Mouse (Mus musculus): ENCODE measurements around the gene Tra2b.
"Not testable (repeated sequence)": the region's sequence is repeated elsewhere in the genome, so short reads cannot be mapped to it uniquely, and the experiment has no call there.

Gene Tra2b

DNA sequence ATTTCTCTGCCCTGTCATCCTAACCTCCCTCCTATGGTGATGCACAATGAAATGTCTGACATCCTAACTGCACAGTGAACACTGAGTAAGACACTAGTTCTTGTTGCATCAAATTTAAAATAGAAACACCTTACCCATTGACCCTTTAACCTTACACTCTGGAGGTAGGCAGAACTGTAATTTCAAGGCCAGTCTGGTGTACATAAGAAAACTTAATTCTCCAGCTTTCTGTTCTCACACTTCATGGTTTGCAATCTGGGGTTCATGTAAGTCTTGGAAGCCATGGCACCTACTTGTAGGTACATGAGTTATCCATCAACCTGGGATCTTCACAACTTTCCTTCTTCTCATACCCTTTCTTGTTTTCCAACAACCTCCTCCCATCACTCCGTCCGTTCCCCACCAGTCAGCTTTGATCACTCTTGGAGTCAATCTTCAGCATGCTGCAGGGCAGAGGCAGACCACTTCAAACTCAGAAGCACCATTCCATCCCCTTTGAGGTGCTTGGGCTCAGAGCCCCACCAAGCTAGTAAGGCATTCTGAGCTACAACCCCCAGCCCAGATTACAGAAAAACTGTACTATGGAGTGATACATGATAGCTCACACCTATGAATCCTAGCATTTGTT, 23.5 kb downstream of the Tra2b start:
- no peak for DNase-seq (ENCODE audit: low read depth, low spot score)

DNA sequence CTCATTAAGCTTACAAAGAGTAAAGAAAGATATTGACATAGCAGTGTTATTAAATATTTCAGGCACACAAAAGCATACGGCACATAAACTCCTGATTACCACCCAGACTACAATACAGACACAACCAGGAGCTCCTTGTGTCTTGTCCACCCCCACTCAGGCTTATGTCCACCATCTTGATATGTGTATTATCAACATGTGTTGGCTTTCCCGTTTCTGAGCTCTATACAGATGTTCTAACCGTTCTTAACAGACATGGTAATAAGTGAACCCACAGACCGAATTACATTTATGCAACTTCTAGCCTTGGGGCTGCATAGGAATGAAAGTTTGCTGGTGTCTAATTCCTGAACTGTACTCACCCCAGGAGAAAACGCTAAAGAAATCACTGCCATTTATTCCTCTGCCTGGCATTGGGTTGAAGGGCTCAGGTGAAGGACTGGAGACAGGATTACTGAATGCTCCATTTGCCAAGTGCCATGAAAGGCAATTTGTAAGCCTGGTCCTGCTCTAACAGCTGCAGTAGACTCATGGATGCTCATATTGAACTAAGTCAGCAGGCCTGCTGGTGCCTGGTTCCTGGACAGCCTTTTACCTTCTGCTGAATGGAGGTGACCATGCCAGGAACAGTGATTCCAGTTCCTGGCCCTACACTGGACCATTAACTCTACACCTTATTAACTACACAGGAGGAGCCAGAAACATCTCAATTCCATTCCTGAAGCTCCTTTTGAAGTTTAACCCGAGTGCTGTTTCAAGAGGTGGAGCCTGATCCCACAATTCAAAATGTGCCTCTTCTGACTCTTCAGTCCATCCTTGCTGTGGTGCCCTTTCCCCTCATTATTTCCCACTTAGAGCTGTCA, 24.2 kb downstream of the Tra2b start:
- no peak for DNase-seq (ENCODE audit: low read depth, low spot score)

GRCm38 (mm10) chr16:22240856-22241255, 24.9 kb downstream of the Tra2b start:
- DNase-seq (ENCODE audit: low read depth, low spot score), result no peak

GRCm38 (mm10) chr16:22239978-22240377, 25.8 kb downstream of the Tra2b start:
- no peak for DNase-seq (ENCODE audit: low read depth, low spot score)

DNA sequence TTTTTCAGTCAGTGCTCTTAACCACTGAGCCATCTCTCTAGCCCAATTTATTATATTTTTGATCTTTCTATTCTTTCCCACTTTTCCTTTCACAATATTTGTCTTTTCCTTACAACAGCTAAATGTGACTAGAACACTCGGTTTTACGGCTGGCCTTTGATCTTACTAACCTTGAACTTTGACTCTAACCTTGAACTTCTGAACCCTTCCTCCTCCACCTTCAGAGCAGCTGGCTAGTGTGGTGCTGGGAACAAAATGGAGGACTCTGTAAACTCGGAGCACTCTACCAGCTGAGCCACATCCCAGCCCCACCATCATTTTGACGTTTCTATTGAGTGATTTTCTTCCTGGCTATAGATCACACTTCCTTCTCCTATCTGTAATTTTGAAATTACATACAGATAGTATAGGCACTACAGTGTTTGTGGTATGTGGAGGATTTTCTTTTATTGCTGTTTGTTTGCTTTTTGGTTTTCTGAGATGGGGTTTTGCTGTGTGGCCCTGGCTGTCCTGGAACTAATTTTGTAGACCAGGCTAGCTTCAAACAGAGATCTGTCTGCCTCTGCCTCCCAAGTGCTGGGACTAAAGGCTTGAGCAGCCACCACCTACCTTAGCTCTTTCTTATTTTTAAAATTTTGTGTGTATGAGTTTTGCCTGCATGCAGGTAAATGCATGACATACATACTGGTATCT, 26.7 kb downstream of the Tra2b start:
- peak; percentile 90 for DNase-seq (ENCODE audit: low read depth, low spot score)

DNA sequence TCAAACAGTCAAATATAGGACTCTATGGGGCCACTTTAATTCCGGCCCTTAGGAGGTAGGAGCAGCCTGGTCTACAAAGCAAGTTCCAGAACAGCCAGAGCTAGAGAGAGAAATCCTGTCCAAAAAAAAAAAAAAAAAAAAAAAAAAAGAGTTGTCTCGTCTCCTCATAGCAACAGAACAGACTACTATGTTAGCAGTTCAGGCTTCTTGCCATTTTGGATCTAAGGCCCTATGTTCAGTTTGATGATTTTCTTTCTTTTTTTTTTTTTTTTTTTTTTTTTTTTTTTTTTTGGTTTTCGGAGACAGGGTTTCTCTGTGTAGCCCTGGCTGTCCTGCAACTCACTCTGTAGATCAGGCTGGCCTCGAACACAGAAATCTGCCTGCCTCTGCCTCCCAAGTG, 27.4 kb downstream of the Tra2b start:
- DNase-seq (ENCODE audit: low read depth, low spot score), result not testable (repeated sequence)

GRCm38 (mm10) chr16:22236814-22237213, 29.0 kb downstream of the Tra2b start:
- peak; percentile 60 for DNase-seq (ENCODE audit: low read depth, low spot score)

- peak; percentile 80 for DNase-seq (ENCODE audit: low read depth, low spot score)
These were observed 31.3 kb downstream of the Tra2b start for GRCm38 (mm10) chr16:22234535-22234934.

DNA sequence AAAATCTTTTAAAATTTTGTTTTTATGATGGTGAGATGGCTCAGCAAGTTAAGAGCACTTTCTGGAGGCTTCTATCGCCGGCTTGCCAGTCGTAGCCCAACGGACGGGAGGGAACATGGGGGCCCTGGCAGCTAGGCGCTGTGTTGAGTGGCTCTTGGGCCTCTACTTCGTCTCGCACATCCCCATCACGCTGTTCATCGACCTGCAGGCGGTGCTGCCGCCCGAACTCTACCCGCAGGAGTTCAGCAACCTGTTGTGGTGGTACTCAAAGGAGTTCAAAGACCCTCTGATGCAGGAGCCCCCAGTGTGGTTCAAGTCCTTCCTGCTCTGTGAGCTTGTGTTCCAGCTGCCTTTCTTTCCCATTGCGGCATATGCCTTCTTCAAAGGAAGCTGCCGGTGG, 35.5 kb downstream of the Tra2b start:
- not testable (repeated sequence) for DNase-seq (ENCODE audit: low read depth, low spot score)

GRCm38 (mm10) chr16:22203501-22203900, 62.3 kb downstream of the Tra2b start:
- DNase-seq (ENCODE audit: low read depth, low spot score), result no peak

DNA sequence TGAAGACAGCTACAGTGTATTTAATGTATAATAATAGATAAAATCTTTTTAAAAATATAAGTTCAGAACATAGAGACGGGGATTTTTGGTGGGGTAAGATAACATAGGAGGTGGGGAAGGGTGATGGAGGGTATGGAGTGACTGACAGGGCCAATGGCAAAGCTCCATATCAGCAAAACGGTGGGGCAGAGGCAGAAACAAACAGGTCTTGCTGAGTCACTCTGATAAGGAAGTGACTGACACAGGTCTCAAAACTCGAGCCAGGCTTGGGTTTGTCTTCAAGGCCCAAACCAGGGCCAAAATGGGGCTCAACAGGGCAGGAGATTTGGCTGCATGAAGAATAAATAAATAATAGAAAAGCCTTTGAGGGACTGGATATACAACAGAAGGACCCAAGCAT, 63.9 kb downstream of the Tra2b start:
- peak; percentile 45 for DNase-seq (ENCODE audit: low read depth, low spot score)

GRCm38 (mm10) chr16:22200476-22200875, 65.3 kb downstream of the Tra2b start:
- peak; percentile 98 for DNase-seq (ENCODE audit: low read depth, low spot score)
